Mouse (Mus musculus) heart, embryonic 16.5 days (tissue): ENCODE data around the gene Cdk2ap1. TPM values are rescaled to one million over a fixed set of nuclear protein-coding genes. Genes with fewer than 3 reads are reported as not detected.

Experiments
- ATAC-seq: fragments of 200-750 bp; cut with Nextera tagmentation; replicated peaks from 2 replicates; pipeline ENCODE4 v1.8.0; 2017; ENCODE audit warnings: moderate number of reproducible peaks; ENCODE audit not compliant: insufficient read depth, low FRiP score; ENCODE audit errors: extremely low read depth
- H3K27ac ChIP-seq: fragments of 300-500 bp; sonication (generic); 2 replicates; pipeline ENCODE4 v1.5.1; 2014; ENCODE audit warnings: mild to moderate bottlenecking, low read length, control low read depth, moderate library complexity
- H3K27me3 ChIP-seq: fragments of 300-500 bp; sonication (generic); 2 replicates; pipeline ENCODE4 v1.6.1; 2014; ENCODE audit warnings: low read length, mixed read lengths; ENCODE audit not compliant: control insufficient read depth, insufficient read depth
- H3K36me3 ChIP-seq: fragments of 300-500 bp; sonication (generic); 2 replicates; pipeline ENCODE4 v1.6.1; 2014; ENCODE audit not compliant: control insufficient read depth, insufficient read depth
- H3K4me1 ChIP-seq: fragments of 300-500 bp; sonication (generic); 2 replicates; pipeline ENCODE4 v1.6.1; 2014; ENCODE audit warnings: low read length, mixed read lengths; ENCODE audit not compliant: control insufficient read depth, insufficient read depth
- H3K4me2 ChIP-seq: fragments of 300-500 bp; sonication (generic); 2 replicates; pipeline ENCODE4 v1.6.1; 2014; ENCODE audit warnings: low read depth, mild to moderate bottlenecking, control low read depth, low read length
- H3K4me3 ChIP-seq: fragments of 300-500 bp; sonication (generic); 2 replicates; pipeline ENCODE4 v1.5.1; 2014; ENCODE audit warnings: mild to moderate bottlenecking, control low read depth, low read length
- H3K9ac ChIP-seq: fragments of 300-500 bp; sonication (generic); 2 replicates; pipeline ENCODE4 v1.6.1; 2014; ENCODE audit warnings: low read length, control low read depth
- H3K9me3 ChIP-seq: fragments of 300-500 bp; sonication (generic); replicated peaks from 2 replicates; pipeline ENCODE4 v1.6.1; 2016; ENCODE audit warnings: low read length; ENCODE audit not compliant: control insufficient read depth
- WGBS: fragments of 180-500 bp; shearing (Covaris S2); extraction: QIAGEN DNeasy Blood & Tissue Kit; methylation state at CpG from one replicate; pipeline ENCODE4 v1.1.7; 2014; 5-methylcytosine and 5-hydroxymethylcytosine counted together
- polyA plus RNA-seq: library from polyadenylated mRNA; unstranded; fragments of >200 nt; fragmentation: Nextera tagmentation; extraction: Ambion mirVana; gene quantifications from 2 replicates; pipeline ENCODE4 v1.2.1, GENCODE M21; 2015

Cdk2ap1 gene
- polyA plus RNA-seq, 1 experiment from 2014 or later = 14.6 TPM

DNA sequence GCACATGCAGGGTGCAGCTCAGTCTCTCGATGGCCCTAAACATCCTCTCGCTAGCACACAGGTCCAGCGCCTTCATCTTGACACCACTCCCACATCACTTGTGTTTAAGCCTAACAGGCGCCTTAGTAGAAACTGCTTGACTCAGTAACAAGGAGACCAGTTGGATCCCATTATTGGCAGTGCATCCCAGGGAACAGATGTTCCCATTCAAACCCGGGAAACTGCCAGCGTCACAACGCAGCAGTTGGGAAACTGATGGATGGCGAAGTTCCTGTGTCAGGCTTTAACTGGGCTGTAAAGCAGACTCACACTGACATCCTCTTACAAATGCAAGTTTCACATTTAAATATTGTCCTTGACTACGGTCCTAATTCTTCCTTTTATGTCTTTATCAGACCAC lies 25.0 kb downstream of the Cdk2ap1 start:
- Histone ChIP-seq H3K27me3 (no peaks in the 10 kb centered on the region), H3K36me3 (no peaks in the 10 kb centered on the region), H3K27ac (no peak overlapping the region), H3K4me3 (no peak overlapping the region), H3K9ac (no peak overlapping the region), H3K9me3 (no peaks in the 10 kb centered on the region), H3K4me1 (peaks cover 40% of the 10 kb centered on the region), H3K4me2 (no peak overlapping the region)
- ATAC-seq = no peak
- WGBS = 64% methylated on average over 9 of the region's 9 CpGs

DNA sequence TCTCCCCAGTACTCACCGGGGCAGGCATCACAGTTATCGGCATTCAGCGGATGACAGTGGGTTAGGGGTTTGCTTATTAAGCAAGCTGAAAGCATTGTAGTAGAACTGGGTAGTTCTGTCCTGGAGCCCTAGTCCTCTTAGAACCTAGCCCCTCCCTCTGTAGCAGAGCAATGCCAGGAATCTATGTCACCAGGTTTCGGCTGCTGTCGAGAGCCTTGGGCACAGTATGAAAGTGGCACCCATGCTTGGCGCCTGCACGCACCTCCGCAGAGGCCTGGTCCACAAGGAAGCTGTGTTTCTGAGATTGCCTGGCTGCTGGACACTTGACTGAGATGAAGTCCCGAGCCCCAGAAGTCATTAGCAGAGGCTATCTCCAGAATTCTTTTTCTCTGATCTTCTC lies 25.8 kb downstream of the Cdk2ap1 start:
- H3K27me3 ChIP-seq = no peaks in the 10 kb centered on the region
- no peaks in the 10 kb centered on the region for H3K9me3 ChIP-seq
- H3K36me3 ChIP-seq = no peaks in the 10 kb centered on the region
- H3K4me2 ChIP-seq = no peak overlapping the region
- no peak overlapping the region for H3K4me3 ChIP-seq
- H3K9ac ChIP-seq = no peak overlapping the region
- ATAC-seq = peak; percentile 29; the same call in 1 of the 2 replicates
- peaks cover 40% of the 10 kb centered on the region for H3K4me1 ChIP-seq
- H3K27ac ChIP-seq = peak overlapping the region; percentile 65
- 57% methylated on average over 9 of the region's 9 CpGs for WGBS

DNA sequence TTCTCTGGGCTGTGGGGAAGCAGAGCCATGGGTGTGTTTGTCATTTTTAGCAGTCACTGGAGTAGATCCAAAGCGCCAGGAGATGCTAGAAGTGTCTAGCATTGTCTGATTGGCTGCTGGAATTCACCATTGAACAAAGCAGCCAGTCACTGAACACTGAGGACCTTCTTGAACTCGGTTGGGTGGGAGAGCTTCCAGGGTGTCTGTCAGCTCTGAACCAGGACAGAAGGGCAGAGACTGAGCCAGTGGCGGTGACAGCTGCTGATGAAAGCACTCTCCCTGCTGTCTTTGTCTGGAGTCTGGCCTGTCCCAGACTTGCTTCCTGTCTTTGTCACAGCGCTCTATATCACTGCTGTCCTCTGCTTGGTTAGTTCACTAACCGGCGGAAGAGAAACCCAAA lies 28.5 kb downstream of the Cdk2ap1 start:
- H3K4me1 ChIP-seq = peaks cover 36% of the 10 kb centered on the region
- no peaks in the 10 kb centered on the region for H3K27me3 ChIP-seq
- no peaks in the 10 kb centered on the region for H3K36me3 ChIP-seq
- H3K9ac ChIP-seq = peak overlapping the region; percentile 47; the same call in 1 of the 2 replicates
- H3K9me3 ChIP-seq = no peaks in the 10 kb centered on the region
- WGBS = 16% methylated on average over 6 of the region's 6 CpGs
- peak overlapping the region; percentile 85 for H3K27ac ChIP-seq
- peak; percentile 88 for ATAC-seq
- H3K4me2 ChIP-seq = peak overlapping the region; percentile 10; the same call in 1 of the 2 replicates
- H3K4me3 ChIP-seq = no peak overlapping the region

DNA sequence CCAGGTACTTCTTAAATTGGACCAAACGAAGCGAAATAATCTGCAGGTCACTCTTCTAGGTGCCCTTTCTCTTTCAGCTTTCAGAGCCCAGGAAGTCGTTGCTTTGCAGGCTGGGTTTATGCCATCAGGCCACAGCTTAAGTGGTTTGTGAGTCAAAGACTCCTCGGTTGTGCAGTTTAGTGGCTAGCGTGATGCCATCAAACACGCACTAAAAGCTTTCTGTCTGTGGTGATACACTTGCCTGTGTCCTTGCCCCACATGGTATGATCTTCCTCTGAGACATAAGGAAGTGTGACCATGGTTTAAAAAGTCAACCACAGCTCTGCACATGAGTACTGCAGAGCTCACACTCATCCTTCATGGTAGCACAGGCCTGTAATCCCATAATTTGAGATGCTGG lies 32.8 kb downstream of the Cdk2ap1 start:
- Histone ChIP-seq H3K27me3 (no peaks in the 10 kb centered on the region), H3K9me3 (no peaks in the 10 kb centered on the region), H3K4me2 (no peak overlapping the region), H3K27ac (no peak overlapping the region), H3K36me3 (no peaks in the 10 kb centered on the region), H3K4me1 (peaks cover 31% of the 10 kb centered on the region), H3K9ac (no peak overlapping the region), H3K4me3 (no peak overlapping the region)
- no peak for ATAC-seq
- WGBS = 85% methylated on average over 6 of the region's 6 CpGs

DNA sequence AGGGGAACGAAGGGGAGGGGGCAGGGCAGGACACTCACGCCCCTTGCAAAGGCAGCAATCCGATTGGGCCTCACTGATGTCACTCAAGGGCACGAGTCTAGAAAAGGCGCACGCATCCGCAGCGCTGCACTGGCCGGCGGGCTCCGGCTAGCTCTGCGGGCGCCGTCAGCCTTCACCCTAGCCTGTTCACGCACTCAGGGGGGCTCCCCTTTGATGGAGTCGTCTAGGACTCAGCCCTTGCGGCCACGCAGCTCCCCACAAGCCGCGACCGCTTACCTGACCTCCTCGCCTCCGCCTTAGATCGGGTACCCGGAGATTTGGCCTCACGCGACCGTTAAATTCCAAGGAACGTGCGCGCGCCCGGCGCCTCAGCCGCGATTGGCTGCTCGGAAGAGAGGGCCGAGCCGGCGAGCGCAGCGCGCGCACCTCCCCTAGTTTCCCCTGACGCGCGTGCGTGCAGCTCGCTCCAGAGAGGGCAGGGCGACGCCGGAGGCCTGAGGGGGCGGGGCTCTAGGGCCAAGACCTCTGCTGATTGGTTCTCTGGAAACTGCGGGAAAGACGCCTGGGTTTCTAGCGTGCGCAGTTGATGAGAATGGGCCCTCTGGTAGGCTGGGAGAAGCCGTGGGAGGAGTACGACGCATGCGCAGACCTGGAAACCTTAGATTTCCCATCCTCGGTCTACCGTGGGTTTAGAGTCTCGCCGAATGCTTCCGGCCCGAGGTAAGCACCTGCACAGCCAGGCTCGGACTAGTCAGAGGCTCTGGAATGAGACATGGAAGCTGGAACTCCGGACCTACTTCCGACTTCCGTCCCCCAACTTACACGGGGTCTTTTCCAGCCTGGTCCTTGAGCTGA lies 35.1 kb downstream of the Cdk2ap1 start, which contains the start of the genes Mphosph9 and 2810006K23Rik:
TSS of gene Mphosph9 (minus strand) at position 463 of the 855 bp plus-strand sequence.
TSS of gene 2810006K23Rik (plus strand) at position 580 of the 855 bp plus-strand sequence.
- Histone ChIP-seq H3K36me3 (0 out of 2 replicates have a peak, but pooled peaks cover 4% of the 10 kb centered on the region), H3K4me2 (peak within 1 kb of the TSS; percentile 91), H3K27ac (peak within 1 kb of the TSS; percentile 95), H3K27me3 (no peaks in the 10 kb centered on the region), H3K9ac (peak within 1 kb of the TSS; percentile 84), H3K4me1 (peaks cover 11% of the 10 kb centered on the region), H3K4me3 (peak within 1 kb of the TSS; percentile 77), H3K9me3 (no peaks in the 10 kb centered on the region)
- WGBS = under 1% methylated on average over 72 of the region's 72 CpGs
- ATAC-seq = peak; percentile 96

DNA sequence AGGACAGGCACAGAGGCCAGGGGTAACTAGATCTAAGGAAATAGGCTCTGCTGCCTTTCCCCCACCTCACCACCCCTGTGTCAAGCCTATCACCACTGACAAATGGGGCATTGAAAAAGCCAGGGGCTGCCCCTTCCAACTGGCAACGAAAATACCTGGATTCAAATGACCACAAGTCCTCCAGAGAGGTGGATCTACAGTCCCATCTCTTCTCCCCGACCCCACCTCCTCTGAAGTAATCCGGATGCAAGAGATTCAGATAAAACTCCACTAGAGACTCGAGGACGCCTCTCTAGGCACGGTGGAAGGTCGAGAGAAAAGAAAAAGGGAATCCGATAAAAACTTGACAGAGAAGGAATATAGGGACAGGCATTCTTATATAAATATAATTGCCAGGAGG lies 36.1 kb downstream of the Cdk2ap1 start:
- Histone ChIP-seq H3K9ac (peak overlapping the region; percentile 82), H3K4me1 (peaks cover 11% of the 10 kb centered on the region), H3K27me3 (no peaks in the 10 kb centered on the region), H3K4me3 (peak overlapping the region; percentile 77), H3K27ac (peak overlapping the region; percentile 95), H3K9me3 (no peaks in the 10 kb centered on the region), H3K36me3 (peaks cover 4% of the 10 kb centered on the region; the same call in 1 of the 2 replicates), H3K4me2 (peak overlapping the region; percentile 91)
- ATAC-seq = no peak
- 2% methylated on average over 8 of the region's 8 CpGs for WGBS

DNA sequence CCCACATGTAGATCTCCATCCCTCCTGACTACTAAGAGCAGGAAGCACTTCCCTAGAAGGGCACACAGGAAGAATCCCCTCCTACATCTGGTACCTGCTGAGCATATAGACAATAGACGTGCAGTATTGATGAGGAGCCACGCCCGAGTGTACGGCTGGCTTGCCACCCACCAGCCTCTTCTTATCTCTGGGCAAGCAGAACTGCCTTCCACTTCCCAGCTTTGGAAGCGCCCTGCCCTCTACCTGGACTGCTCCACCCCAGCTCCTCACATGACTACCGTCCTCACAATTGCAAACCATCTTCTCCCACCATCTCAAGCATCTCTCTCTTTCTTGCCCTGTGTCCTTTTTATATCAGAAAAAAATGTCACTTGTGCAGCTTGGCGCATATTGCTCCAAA lies 45.2 kb downstream of the Cdk2ap1 start:
- ATAC-seq = no peak
- no peak overlapping the region for H3K4me3 ChIP-seq
- 76% methylated on average over 7 of the region's 7 CpGs for WGBS
- H3K36me3 ChIP-seq = peaks cover 32% of the 10 kb centered on the region
- peaks cover 5% of the 10 kb centered on the region; the same call in 1 of the 2 replicates for H3K4me1 ChIP-seq
- H3K4me2 ChIP-seq = no peak overlapping the region
- H3K27ac ChIP-seq = no peak overlapping the region
- no peaks in the 10 kb centered on the region for H3K9me3 ChIP-seq
- H3K27me3 ChIP-seq = no peaks in the 10 kb centered on the region
- H3K9ac ChIP-seq = no peak overlapping the region

DNA sequence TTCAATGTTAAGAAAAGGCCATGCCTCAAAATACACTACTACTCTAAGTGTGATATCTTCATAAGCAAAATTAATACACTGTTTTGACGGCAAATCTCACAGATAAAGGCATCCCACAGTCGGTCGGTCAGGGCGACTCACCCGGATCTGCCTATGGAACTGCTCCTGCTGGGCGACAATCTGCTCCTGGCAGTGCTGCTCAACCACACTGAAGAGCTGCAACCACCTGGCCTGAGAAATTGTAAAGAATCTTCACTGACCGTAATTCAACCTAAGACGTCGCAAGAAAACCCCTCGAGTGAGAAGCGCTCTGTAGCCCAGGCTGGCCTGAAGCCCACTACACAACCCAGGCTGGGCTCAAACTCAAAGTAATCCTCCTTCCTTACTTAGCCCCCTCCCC lies 46.9 kb downstream of the Cdk2ap1 start:
- H3K4me3 ChIP-seq = no peak overlapping the region
- H3K27ac ChIP-seq = no peak overlapping the region
- no peaks in the 10 kb centered on the region for H3K27me3 ChIP-seq
- peaks cover 4% of the 10 kb centered on the region for H3K9me3 ChIP-seq
- no peak for ATAC-seq
- no peak overlapping the region for H3K4me2 ChIP-seq
- H3K4me1 ChIP-seq = peaks cover 5% of the 10 kb centered on the region; the same call in 1 of the 2 replicates
- H3K9ac ChIP-seq = no peak overlapping the region
- 93% methylated on average over 11 of the region's 11 CpGs for WGBS
- H3K36me3 ChIP-seq = peaks cover 42% of the 10 kb centered on the region

DNA sequence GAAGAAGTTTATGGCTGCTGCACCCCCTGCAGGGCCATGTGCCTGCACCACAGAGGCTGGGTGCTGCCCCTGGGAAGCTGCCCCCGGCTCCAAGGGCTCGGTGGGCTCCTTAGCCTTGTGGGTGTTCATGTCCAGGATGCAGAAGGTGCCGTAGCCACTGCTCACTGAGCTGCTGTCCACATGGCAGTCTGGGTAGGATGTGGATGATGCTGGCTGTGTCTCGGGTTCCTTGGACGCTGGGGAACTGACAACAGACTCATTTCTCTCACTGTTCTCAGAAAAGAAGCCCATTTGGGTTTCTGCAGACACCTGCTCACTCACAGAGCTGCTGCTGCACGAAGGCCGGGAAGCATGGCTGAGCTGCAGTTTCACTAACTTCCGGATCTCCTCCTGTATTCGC lies 47.4 kb downstream of the Cdk2ap1 start:
- peaks cover 44% of the 10 kb centered on the region for H3K36me3 ChIP-seq
- H3K27me3 ChIP-seq = no peaks in the 10 kb centered on the region
- peaks cover 4% of the 10 kb centered on the region for H3K9me3 ChIP-seq
- peaks cover 5% of the 10 kb centered on the region; the same call in 1 of the 2 replicates for H3K4me1 ChIP-seq
- 93% methylated on average over 9 of the region's 9 CpGs for WGBS
- no peak overlapping the region for H3K4me3 ChIP-seq
- ATAC-seq = no peak
- no peak overlapping the region for H3K9ac ChIP-seq
- no peak overlapping the region for H3K4me2 ChIP-seq
- H3K27ac ChIP-seq = no peak overlapping the region
